Mouse (Mus musculus): ENCODE data around the gene Gm20696.

DNA sequence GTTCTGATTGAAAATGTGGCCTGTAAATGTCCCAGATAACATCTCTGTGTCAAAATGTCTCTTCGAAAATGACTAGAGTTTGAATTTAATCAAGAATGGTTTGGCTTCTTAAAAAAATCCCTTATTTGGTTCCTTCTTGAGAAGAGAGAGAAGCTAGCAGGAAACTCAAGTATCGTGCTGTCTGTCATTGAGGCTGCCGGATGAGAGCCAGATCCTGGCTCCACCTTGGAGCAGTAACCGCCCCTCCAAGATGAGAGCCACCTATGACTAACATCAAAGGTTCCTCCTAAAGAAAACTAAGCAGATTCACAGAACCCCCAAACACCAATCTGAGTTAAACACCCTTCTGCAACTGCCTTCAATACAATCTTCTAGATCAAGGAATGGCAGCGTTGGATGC is 369.1 kb downstream of the Gm20696 start:
- TF ChIP-seq CTCF (IDR thresholded peaks at IDR 0.05; ENCODE audit: borderline replicate concordance, extremely low read depth, insufficient read depth, insufficient read length), result no peak
- TF ChIP-seq POLR2A (IDR thresholded peaks at IDR 0.05; ENCODE audit: borderline replicate concordance, extremely low read depth, insufficient read depth, insufficient read length, poor library complexity, severe bottlenecking), result no peak

Data from brain, embryonic 14.5 days (tissue).